Mouse (Mus musculus): ENCODE measurements around the gene Ptprd. TPM values are rescaled to one million over a fixed set of nuclear protein-coding genes. Genes with fewer than 3 reads are reported as not detected.

The Ptprd gene
- total RNA-seq, 2 experiments from 2014 or later, result 3.8 to 7.1 TPM

- no peak for DNase-seq
These were observed 2190.1 kb downstream of the Ptprd start for GRCm38 (mm10) chr4:76021670-76022069.

DNA sequence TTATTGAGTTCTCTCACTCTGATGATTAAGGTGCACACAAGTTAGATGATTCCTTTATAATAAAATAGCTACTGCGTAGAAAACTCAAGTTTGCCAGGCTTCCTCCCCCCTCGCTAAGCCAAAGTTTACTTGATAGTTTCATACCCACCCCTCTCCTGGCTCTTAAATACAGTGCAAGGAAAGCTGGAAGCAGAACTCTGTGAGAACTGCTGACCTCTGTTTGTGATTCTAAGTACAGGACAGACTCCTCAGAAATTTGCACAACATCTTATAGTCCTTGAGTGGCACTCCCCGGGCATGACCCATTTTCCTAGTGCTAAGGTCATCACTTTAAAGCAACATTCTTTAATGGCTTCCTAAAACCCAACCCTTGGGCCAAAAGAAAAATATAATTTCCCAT lies 2196.7 kb downstream of the Ptprd start:
- DNase-seq, result no peak

GRCm38 (mm10) chr4:76014151-76014840 lies 2197.5 kb downstream of the Ptprd start:
- no peak for DNase-seq

- no peak for DNase-seq
These were observed 2203.2 kb downstream of the Ptprd start for GRCm38 (mm10) chr4:76008580-76008979.

DNA sequence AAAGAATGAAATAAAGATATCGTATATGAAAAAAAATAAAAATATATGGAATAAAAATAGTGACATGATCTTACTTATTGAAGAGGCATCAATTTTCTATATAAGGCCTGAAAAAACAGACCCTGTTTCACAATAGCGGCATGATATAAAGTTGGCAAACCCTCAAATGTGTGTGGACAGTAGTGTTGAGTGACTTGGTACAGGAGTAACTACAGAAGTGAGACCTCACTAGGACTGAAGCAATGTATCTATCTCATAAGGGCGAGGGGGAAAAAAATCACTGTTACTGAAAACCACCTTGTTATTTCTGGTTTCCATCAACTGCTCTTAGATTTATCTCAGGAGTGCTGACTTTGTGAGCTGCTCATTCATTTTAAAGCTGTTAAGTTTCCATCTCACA lies 2204.5 kb downstream of the Ptprd start:
- no peak for DNase-seq

GRCm38 (mm10) chr4:76006717-76007116 lies 2205.0 kb downstream of the Ptprd start:
- no peak for DNase-seq

DNA sequence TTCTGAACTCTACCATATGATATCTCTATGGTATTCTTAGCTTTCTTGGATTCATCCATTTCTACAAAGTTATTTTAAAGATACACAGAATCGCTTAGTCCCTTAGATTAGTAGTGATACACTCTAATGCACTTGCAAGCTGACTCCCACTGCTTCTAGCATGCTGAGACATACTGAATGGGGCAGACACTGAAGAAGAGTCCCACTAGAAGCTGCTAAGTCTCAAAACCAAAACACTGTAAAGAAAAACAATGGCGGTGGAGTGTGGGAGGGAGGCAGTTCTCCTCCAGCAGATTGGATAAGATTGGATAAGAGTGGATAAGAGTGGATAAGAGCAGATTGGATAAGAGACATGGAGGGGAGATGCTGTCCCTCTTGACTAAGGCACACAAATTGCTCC lies 2207.6 kb downstream of the Ptprd start:
- no peak for DNase-seq

GRCm38 (mm10) chr4:76000258-76000657 lies 2211.5 kb downstream of the Ptprd start:
- DNase-seq, result no peak

GRCm38 (mm10) chr4:75995841-75996240 lies 2215.9 kb downstream of the Ptprd start:
- DNase-seq, result no peak

GRCm38 (mm10) chr4:75994576-75994975 lies 2217.2 kb downstream of the Ptprd start:
- DNase-seq, result no peak

GRCm38 (mm10) chr4:75993092-75993491 lies 2218.7 kb downstream of the Ptprd start:
- no peak for DNase-seq

- DNase-seq, result no peak
These were observed 2220.0 kb downstream of the Ptprd start for GRCm38 (mm10) chr4:75991621-75992245.

GRCm38 (mm10) chr4:75974728-75975127 lies 2237.0 kb downstream of the Ptprd start:
- DNase-seq, result no peak

DNA sequence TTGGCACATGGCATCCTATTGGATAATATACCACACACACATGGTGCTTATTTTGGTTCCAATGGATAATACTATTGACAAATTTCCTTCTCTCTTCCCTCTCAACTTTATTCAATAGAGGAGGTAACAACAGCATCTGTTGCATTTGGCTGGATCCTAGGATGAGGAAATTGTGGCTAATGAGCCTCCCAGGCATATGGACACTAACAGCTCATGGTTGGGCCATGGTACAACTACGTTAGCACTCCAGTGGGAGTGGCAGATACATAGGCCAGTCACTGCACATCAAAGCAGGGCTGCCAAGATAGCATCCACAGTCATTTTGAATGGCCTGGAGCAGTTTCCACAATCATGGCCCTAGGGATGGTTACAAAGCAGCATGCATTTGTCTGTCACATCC lies 2238.4 kb downstream of the Ptprd start:
- no peak for DNase-seq

GRCm38 (mm10) chr4:75969961-75970360 lies 2241.8 kb downstream of the Ptprd start:
- no peak for DNase-seq

GRCm38 (mm10) chr4:75968618-75969017 lies 2243.1 kb downstream of the Ptprd start:
- no peak for DNase-seq

- DNase-seq, result no peak
These were observed 2246.0 kb downstream of the Ptprd start for GRCm38 (mm10) chr4:75965810-75966209.

DNA sequence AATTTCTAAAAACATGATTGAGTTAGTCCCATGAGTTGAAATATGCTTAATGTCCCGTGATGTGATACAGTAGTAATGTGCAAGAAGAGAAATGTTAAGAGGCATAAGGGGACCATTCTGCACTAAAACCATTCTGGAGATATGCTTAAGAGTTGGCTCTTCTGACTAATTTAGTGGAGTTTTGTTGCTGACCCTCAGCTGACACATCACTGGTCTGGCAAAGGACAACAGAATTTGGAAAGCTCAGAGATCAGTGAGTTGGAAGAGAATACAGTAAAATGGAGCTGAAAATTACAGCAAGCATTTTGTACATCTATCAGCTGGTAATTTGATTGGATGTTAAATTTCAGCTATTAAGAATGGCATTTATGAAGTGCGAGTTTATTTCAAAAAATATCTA lies 2248.8 kb downstream of the Ptprd start:
- DNase-seq, result no peak

GRCm38 (mm10) chr4:75961865-75962264 lies 2249.9 kb downstream of the Ptprd start:
- no peak for DNase-seq

DNA sequence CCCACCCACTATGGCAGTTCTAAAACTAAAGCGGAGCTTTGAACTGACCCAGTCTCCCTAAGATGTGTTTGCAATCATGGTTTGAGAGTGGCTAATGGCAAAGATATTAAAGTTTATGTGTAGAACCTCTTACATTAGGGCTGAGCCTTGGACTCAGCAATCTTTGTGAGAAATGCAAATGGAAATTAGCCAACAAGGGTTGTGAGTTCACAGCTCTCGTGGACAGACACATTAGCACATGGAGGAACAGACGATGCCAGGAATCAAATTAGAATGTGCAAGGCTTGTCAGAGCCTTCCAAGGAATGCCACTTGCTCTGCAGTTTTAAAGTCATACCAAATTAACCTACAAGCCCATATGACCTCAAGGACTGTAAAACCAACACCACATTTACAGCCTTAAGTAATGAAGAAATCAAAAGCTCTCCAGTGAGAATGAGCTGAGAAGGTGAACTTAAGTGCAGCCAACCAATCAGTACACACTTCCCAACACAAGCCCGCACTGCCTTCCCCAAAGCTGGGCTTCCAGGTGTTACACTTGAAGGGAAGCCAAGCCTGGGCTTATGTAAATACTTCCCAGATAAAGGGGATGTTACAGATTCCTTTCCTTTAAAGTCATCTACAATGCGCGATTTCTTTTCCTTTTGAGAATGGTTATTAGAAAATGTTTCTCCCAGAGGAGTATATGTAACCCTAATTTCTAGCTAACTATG lies 2258.3 kb downstream of the Ptprd start:
- no peak for DNase-seq

DNA sequence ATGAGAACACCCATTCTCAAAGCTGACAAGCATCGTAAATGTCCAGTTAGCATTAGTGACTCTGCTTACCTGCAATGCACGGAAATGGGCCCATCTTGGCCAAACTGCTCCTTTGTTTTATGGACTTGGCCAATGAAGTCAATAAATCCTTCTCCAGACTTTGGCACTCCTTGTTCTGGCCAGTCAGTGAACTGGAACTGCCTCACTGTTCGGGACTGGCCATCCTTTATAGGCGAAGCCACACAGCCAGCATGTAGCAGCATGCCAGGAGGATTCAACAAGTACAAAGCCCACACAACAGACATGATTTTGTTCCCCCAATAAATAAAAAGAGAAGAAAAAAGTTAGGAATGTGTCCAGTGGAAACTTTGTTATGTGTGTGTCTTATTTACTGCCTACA lies 2261.2 kb downstream of the Ptprd start:
- DNase-seq, result no peak

DNA sequence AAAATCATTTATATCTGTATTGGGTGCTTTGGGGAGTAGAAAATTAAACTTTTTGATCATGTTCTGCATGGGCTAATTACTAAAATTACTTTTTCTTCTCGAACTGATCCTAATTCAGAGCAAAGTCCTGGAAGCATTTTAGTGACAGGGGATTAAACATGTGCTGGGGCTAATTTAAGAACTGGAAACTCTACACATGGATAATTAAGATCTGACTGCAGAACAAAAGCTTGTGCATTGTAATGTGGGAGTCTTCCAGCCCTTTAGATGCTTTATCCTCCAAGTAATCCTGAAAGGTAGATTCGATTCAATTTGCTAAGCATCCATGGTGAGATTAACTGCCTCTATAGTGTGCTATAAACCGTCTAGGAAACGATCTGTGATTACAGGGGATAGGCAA lies 2316.9 kb downstream of the Ptprd start:
- DNase-seq, result no peak

Measured in gastrocnemius, postnatal 25 days (tissue).